Mouse (Mus musculus): ENCODE data around the gene Kcnj13. TPM values are rescaled to one million over a fixed set of nuclear protein-coding genes. Genes with fewer than 3 reads are reported as not detected.

Kcnj13 gene
- polyA plus RNA-seq, 1 experiment from 2014 or later: 0.97 TPM

DNA sequence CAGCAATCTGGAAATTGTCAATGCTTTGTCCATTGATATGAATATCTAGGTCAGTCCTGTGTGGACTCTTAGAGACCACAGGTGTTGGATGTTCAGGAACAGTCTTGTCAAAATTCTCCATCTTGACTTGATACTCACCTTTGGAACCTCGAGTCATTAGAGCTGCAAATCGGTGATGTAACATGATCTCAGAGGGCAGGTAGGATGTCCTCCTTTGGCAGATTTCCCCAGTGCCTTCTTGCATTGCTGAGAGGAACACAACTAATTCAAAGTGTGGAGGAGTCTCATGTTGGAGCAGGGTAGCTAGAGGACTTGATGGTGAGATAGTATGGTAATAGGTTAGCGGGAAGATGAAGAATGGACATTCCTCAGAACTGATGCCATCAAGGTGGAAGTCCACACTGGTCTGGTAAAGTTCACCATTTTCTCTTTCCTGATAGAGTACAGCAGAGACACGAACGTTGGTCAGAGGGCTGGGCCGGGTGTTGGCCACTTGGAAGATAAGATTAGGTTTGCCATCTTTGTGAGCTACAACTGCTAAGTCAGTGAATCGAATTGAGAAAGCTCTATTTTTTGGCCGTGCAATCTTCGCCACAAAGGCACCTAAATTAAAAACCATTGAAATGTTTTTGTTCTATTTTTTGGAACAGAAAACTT lies 8.0 kb downstream of the Kcnj13 start:
- no peak overlapping the region for H3K9ac ChIP-seq (ENCODE audit: low read length)
- H3K36me3 ChIP-seq (ENCODE audit: control insufficient read depth, insufficient read depth): peaks cover 16% of the 10 kb centered on the region
- H3K4me1 ChIP-seq (ENCODE audit: control insufficient read depth, insufficient read depth, low read length): no peaks in the 10 kb centered on the region
- no peak for ATAC-seq (replicated peaks; ENCODE audit: extremely low read depth, insufficient read depth, low FRiP score)
- no peaks in the 10 kb centered on the region for H3K9me3 ChIP-seq (replicated peaks; ENCODE audit: control insufficient read depth, low read length)
- H3K27me3 ChIP-seq (ENCODE audit: control insufficient read depth, insufficient read depth, low read length): no peaks in the 10 kb centered on the region
- WGBS: 72% methylated on average over 9 of the region's 9 CpGs
- no peak overlapping the region for H3K4me2 ChIP-seq (ENCODE audit: low read depth, low read length)
- no peak overlapping the region for H3K4me3 ChIP-seq (ENCODE audit: low read length)
- H3K27ac ChIP-seq (ENCODE audit: low read length): no peak overlapping the region

DNA sequence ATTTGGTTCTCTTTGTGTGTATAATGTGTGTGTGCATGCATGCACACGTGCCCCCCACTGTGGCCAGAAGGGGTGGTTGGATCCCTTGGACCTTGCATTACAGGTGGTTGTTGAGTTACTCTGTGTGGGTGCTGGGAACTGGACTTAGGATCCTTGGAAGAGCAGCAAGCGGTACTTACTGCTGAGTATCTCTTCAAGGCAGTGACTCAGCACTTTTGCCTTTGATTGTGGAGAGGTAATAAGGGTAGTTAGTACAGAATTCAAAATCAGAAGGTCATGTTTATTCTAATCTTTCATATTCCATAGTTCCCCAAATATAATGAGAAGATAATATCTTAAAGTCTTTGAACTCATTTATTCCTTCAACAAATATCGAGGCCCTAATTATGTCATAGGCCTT lies 13.4 kb downstream of the Kcnj13 start:
- Histone ChIP-seq H3K9me3 (replicated peaks; ENCODE audit: control insufficient read depth, low read length) (no peaks in the 10 kb centered on the region), H3K4me1 (ENCODE audit: control insufficient read depth, insufficient read depth, low read length) (no peaks in the 10 kb centered on the region), H3K27ac (ENCODE audit: low read length) (no peak overlapping the region), H3K36me3 (ENCODE audit: control insufficient read depth, insufficient read depth) (peaks cover 13% of the 10 kb centered on the region; the same call in 1 of the 2 replicates), H3K27me3 (ENCODE audit: control insufficient read depth, insufficient read depth, low read length) (no peaks in the 10 kb centered on the region), H3K4me3 (ENCODE audit: low read length) (no peak overlapping the region), H3K4me2 (ENCODE audit: low read depth, low read length) (no peak overlapping the region), H3K9ac (ENCODE audit: low read length) (no peak overlapping the region)
- no peak for ATAC-seq (replicated peaks; ENCODE audit: extremely low read depth, insufficient read depth, low FRiP score)
- 91% methylated on average over 3 of the region's 3 CpGs for WGBS

DNA sequence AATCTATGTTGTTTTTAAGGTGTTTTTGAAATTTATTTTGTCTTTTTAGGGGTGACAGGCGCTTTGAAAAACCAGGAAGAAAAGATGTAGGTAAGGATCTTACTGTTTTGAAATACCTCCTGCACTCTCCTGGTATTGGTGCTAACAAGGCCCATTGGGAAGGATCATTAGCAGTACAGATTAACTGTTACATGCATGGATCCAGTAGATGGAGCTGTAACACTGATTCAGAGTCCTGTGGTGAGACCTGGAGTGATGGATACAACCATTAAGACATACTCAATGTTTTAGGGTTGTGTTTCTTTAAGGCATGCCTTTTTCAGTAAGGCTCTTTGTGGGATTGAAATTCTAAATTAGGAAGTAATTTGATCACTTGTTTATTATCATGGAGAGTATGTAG lies 14.6 kb downstream of the Kcnj13 start:
- Histone ChIP-seq H3K36me3 (ENCODE audit: control insufficient read depth, insufficient read depth) (peaks cover 17% of the 10 kb centered on the region; the same call in 1 of the 2 replicates), H3K4me2 (ENCODE audit: low read depth, low read length) (no peak overlapping the region), H3K9me3 (replicated peaks; ENCODE audit: control insufficient read depth, low read length) (no peaks in the 10 kb centered on the region), H3K9ac (ENCODE audit: low read length) (no peak overlapping the region), H3K4me1 (ENCODE audit: control insufficient read depth, insufficient read depth, low read length) (no peaks in the 10 kb centered on the region), H3K4me3 (ENCODE audit: low read length) (no peak overlapping the region), H3K27me3 (ENCODE audit: control insufficient read depth, insufficient read depth, low read length) (no peaks in the 10 kb centered on the region), H3K27ac (ENCODE audit: low read length) (no peak overlapping the region)
- WGBS: 88% methylated on average over 1 of the region's 1 CpGs
- ATAC-seq (replicated peaks; ENCODE audit: extremely low read depth, insufficient read depth, low FRiP score): no peak

DNA sequence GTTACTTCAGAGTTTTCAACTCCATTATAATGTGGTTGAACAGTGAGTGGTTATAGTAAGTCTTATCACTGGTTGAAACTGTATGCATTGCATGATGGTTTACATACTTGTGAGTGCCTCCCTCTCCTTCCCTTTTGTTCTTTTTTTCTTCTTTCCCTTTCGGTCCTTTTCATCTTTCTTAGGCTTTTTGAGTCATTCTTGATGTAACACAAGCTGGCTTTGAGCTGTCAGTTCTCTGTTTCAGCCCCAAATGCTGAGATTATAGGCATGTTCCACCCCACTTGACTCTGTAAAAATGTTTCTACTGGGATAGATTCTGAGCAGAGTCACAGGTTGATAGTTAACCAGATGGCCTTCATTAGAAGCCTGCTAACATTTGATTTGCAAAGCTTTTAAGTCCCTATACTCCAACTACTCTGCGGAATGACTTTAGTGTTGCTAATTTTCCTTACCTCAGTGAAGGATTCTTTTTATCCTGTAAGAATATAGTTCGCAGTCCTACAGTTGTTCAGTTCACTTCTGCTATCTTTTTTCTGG lies 16.4 kb downstream of the Kcnj13 start:
- ATAC-seq (replicated peaks; ENCODE audit: extremely low read depth, insufficient read depth, low FRiP score): no peak
- H3K9me3 ChIP-seq (replicated peaks; ENCODE audit: control insufficient read depth, low read length): no peaks in the 10 kb centered on the region
- H3K27ac ChIP-seq (ENCODE audit: low read length): no peak overlapping the region
- no peak overlapping the region for H3K4me3 ChIP-seq (ENCODE audit: low read length)
- H3K4me1 ChIP-seq (ENCODE audit: control insufficient read depth, insufficient read depth, low read length): no peaks in the 10 kb centered on the region
- H3K36me3 ChIP-seq (ENCODE audit: control insufficient read depth, insufficient read depth): peaks cover 27% of the 10 kb centered on the region
- 89% methylated on average over 3 of the region's 3 CpGs for WGBS
- no peak overlapping the region for H3K4me2 ChIP-seq (ENCODE audit: low read depth, low read length)
- H3K27me3 ChIP-seq (ENCODE audit: control insufficient read depth, insufficient read depth, low read length): no peaks in the 10 kb centered on the region
- no peak overlapping the region for H3K9ac ChIP-seq (ENCODE audit: low read length)

DNA sequence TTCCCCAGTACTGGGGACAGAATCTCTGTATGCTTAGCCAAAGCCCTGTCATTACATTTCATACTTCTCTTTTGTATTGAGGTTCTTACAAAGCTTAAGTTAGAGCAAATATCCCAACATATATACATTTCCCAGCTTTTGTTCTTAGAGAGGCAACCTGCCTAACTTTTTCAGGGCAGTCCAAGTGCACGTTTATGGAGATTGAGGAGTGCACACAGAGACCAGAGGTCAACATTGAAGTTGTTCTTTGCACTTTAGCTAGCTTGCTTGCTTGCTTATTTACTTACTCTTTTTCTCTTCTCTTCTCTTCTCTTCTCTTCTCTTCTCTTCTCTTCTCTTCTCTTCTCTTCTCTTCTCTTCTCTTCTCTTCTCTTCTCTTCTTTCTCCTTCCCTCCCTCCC lies 34.3 kb downstream of the Kcnj13 start:
- Histone ChIP-seq H3K9ac (ENCODE audit: low read length) (no peak overlapping the region), H3K9me3 (replicated peaks; ENCODE audit: control insufficient read depth, low read length) (no peaks in the 10 kb centered on the region), H3K27ac (ENCODE audit: low read length) (no peak overlapping the region), H3K36me3 (ENCODE audit: control insufficient read depth, insufficient read depth) (peaks cover 11% of the 10 kb centered on the region), H3K4me3 (ENCODE audit: low read length) (no peak overlapping the region), H3K27me3 (ENCODE audit: control insufficient read depth, insufficient read depth, low read length) (no peaks in the 10 kb centered on the region), H3K4me2 (ENCODE audit: low read depth, low read length) (no peak overlapping the region), H3K4me1 (ENCODE audit: control insufficient read depth, insufficient read depth, low read length) (no peaks in the 10 kb centered on the region)
- 69% methylated on average over 1 of the region's 1 CpGs for whole genome bisulfite sequencing
- no peak for ATAC-seq (replicated peaks; ENCODE audit: extremely low read depth, insufficient read depth, low FRiP score)

DNA sequence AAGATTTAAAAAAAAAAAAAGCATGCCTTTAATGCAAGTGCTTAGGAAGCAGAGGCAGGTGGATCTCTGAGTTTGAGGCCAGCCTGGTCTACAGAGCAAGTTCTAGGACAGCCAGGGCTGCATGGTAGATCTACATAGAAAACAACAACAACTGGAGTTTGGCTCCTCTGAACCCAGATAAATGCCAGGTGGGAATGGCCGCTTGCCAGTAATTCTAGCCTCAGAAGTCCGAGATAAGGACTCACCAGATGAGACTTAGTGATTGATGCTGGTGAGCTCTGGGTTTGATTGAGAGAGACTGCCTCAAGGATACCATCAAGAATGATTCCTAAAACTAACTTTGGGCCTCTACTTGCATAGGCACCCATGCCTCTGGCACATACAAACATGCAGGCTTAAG lies 44.0 kb downstream of the Kcnj13 start:
- H3K27ac ChIP-seq (ENCODE audit: low read length): no peak overlapping the region
- no peak overlapping the region for H3K4me2 ChIP-seq (ENCODE audit: low read depth, low read length)
- H3K36me3 ChIP-seq (ENCODE audit: control insufficient read depth, insufficient read depth): peaks cover 3% of the 10 kb centered on the region; the same call in 1 of the 2 replicates
- no peak for ATAC-seq (replicated peaks; ENCODE audit: extremely low read depth, insufficient read depth, low FRiP score)
- WGBS: 75% methylated on average over 2 of the region's 2 CpGs
- no peaks in the 10 kb centered on the region for H3K27me3 ChIP-seq (ENCODE audit: control insufficient read depth, insufficient read depth, low read length)
- H3K4me1 ChIP-seq (ENCODE audit: control insufficient read depth, insufficient read depth, low read length): peaks cover 3% of the 10 kb centered on the region; the same call in 1 of the 2 replicates
- no peak overlapping the region for H3K4me3 ChIP-seq (ENCODE audit: low read length)
- H3K9ac ChIP-seq (ENCODE audit: low read length): no peak overlapping the region
- no peaks in the 10 kb centered on the region for H3K9me3 ChIP-seq (replicated peaks; ENCODE audit: control insufficient read depth, low read length)

Other genes with a start within 250 kb of the Kcnj13 start
- 0.71 and 0.88 TPM in 2 replicates for gene Ecel1, start 238.2 kb downstream of the Kcnj13 start, polyA plus RNA-seq (2015; fragmentation: Nextera tagmentation; extraction: Ambion mirVana)
- gene Prss56, start 211.4 kb downstream of the Kcnj13 start, polyA plus RNA-seq (2015; fragmentation: Nextera tagmentation; extraction: Ambion mirVana): not detected in 2 replicates
- gene Chrnd, start 204.1 kb downstream of the Kcnj13 start, polyA plus RNA-seq (2015; fragmentation: Nextera tagmentation; extraction: Ambion mirVana): 0.05 and 0.13 TPM in 2 replicates
- 1.1 and 1.6 TPM in 2 replicates for gene Chrng, start 190.1 kb downstream of the Kcnj13 start, polyA plus RNA-seq (2015; fragmentation: Nextera tagmentation; extraction: Ambion mirVana)
- 100 and 104 TPM in 2 replicates for gene Eif4e2, start 180.8 kb downstream of the Kcnj13 start, polyA plus RNA-seq (2015; fragmentation: Nextera tagmentation; extraction: Ambion mirVana)
- gene Efhd1, start 130.4 kb downstream of the Kcnj13 start, polyA plus RNA-seq (2015; fragmentation: Nextera tagmentation; extraction: Ambion mirVana): 0.46 and 0.76 TPM in 2 replicates
- 30.7 and 31.6 TPM in 2 replicates for gene Gigyf2, start 67.7 kb downstream of the Kcnj13 start, polyA plus RNA-seq (2015; fragmentation: Nextera tagmentation; extraction: Ambion mirVana)
- not detected in 2 replicates for gene Snorc, start 75.5 kb upstream of the Kcnj13 start, polyA plus RNA-seq (2015; fragmentation: Nextera tagmentation; extraction: Ambion mirVana)
- gene Neu2, start 115.2 kb upstream of the Kcnj13 start, polyA plus RNA-seq (2015; fragmentation: Nextera tagmentation; extraction: Ambion mirVana): 1.7 and 2.5 TPM in 2 replicates
- 0.32 and 0.99 TPM in 2 replicates for gene Ngef, start 179.1 kb upstream of the Kcnj13 start, polyA plus RNA-seq (2015; fragmentation: Nextera tagmentation; extraction: Ambion mirVana)
- gene Inpp5d, start 225.6 kb upstream of the Kcnj13 start, polyA plus RNA-seq (2015; fragmentation: Nextera tagmentation; extraction: Ambion mirVana): 5.2 and 6.9 TPM in 2 replicates

All from heart, embryonic 16.5 days (tissue).